Mouse (Mus musculus): Measurements from ENCODE around the gene Adap2.

DNA sequence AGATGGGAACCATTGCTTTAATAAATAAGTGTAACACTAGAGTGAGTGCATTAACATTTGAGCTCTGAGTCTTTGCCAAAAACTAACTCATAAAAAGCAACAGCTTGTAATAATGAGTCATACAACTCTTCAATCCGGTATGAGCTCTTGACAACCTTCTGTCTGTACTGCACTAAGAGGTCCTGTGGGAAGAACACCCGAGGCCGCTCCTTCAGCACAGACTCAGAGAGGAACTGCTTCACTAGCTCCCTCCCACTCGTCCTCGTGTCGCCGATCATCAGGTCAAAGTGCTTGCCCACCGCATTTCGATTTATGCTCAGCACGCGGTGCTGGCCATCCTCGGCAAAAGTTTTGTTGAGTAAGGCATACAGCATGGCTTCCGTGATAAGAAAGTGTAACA, 17.1 kb upstream of the Adap2 start:
- no peak for TF ChIP-seq CTCF (conservative IDR thresholded peaks at IDR 0.05 in 1 of 2, IDR thresholded peaks at IDR 0.05 in 1 of 2; ENCODE audit: low read depth in 2 of 2, low read length in 2 of 2)
- no peak for TF ChIP-seq POLR2A (IDR thresholded peaks at IDR 0.05; ENCODE audit: low read depth, low read length)
- no peak for TF ChIP-seq MXI1 (IDR thresholded peaks at IDR 0.05; ENCODE audit: low read depth, low read length)

Measured in CH12.LX (cell line).